Mouse (Mus musculus): ENCODE results near the gene Jhy.

DNA sequence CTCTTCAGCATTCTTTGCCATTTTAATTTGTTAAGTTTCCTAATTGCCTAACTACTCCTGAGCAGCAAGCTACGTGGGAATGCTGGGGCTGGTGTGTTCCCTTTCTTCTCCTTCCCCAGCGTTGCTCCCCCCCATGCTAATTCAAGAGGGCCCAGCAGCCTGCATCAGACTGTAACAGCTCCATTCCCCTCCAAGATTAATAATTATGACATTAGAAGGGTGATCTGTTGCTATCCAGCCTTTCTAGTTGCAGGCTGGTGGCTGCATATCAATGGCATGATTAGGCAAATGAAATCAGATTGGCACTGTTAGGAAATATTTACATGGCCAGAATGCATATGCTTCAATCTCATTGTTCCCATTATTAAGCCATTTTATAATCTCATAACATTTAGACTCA lies 112.4 kb downstream of the Jhy start:
- no peak for TF ChIP-seq POLR2A (IDR thresholded peaks at IDR 0.05; ENCODE audit: borderline replicate concordance, insufficient read depth, low read length)
- TF ChIP-seq CTCF (IDR thresholded peaks at IDR 0.05; ENCODE audit: borderline replicate concordance, insufficient read depth, low read depth, low read length): no peak

All from cerebellum, adult 2 months (tissue).